Mouse (Mus musculus): Measurements from ENCODE around the gene Fuk. TPM values are rescaled to one million over a fixed set of nuclear protein-coding genes. Genes with fewer than 3 reads are reported as not detected.

Fuk gene
- polyA plus RNA-seq, 1 experiment = 12.9 TPM

- TF ChIP-seq POLR2A (IDR thresholded peaks at IDR 0.05; ENCODE audit: low read depth, low read length) (no peak), CTCF (IDR thresholded peaks at IDR 0.05; ENCODE audit: extremely low read depth, insufficient read depth, insufficient read length, insufficient replicate concordance) (no peak)
- H3K27ac ChIP-seq (ENCODE audit: insufficient read depth, low read length) = no peak overlapping the region
- H3K4me1 ChIP-seq (ENCODE audit: control insufficient read depth, insufficient read depth, insufficient read length) = no peaks in the 10 kb centered on the region
- peaks cover 10% of the 10 kb centered on the region; the same call in 1 of the 2 replicates for H3K36me3 ChIP-seq (ENCODE audit: control insufficient read depth, insufficient read depth, low read length)
- WGBS = 88% methylated on average over 10 of the region's 10 CpGs
- H3K4me3 ChIP-seq (ENCODE audit: extremely low read depth, insufficient read depth, insufficient read length) = no peak overlapping the region
- no peak for DNase-seq (ENCODE audit: low read depth in 1 of 2, low spot score in 2 of 2)
- H3K27me3 ChIP-seq (ENCODE audit: control insufficient read depth, insufficient read depth, low read length) = no peaks in the 10 kb centered on the region
Measured at GRCm38 (mm10) chr8:110894851-110895250, 7.4 kb downstream of the Fuk start.

- no peak for DNase-seq (ENCODE audit: low read depth in 1 of 2, low spot score in 2 of 2)
- Histone ChIP-seq H3K4me3 (ENCODE audit: extremely low read depth, insufficient read depth, insufficient read length) (no peak overlapping the region), H3K27ac (ENCODE audit: insufficient read depth, low read length) (no peak overlapping the region), H3K4me1 (ENCODE audit: control insufficient read depth, insufficient read depth, insufficient read length) (no peaks in the 10 kb centered on the region), H3K27me3 (ENCODE audit: control insufficient read depth, insufficient read depth, low read length) (no peaks in the 10 kb centered on the region), H3K36me3 (ENCODE audit: control insufficient read depth, insufficient read depth, low read length) (peaks cover 12% of the 10 kb centered on the region)
- no peak for TF ChIP-seq CTCF (IDR thresholded peaks at IDR 0.05; ENCODE audit: extremely low read depth, insufficient read depth, insufficient read length, insufficient replicate concordance)
- 100% methylated on average over 2 of the region's 2 CpGs for WGBS
Measured at GRCm38 (mm10) chr8:110892913-110893312, 9.4 kb downstream of the Fuk start.

GRCm38 (mm10) chr8:110892040-110892439 is 10.2 kb downstream of the Fuk start:
- Histone ChIP-seq H3K4me3 (ENCODE audit: extremely low read depth, insufficient read depth, insufficient read length) (no peak overlapping the region), H3K27me3 (ENCODE audit: control insufficient read depth, insufficient read depth, low read length) (no peaks in the 10 kb centered on the region), H3K4me1 (ENCODE audit: control insufficient read depth, insufficient read depth, insufficient read length) (no peaks in the 10 kb centered on the region), H3K36me3 (ENCODE audit: control insufficient read depth, insufficient read depth, low read length) (peaks cover 16% of the 10 kb centered on the region), H3K27ac (ENCODE audit: insufficient read depth, low read length) (no peak overlapping the region)
- WGBS = 93% methylated on average over 7 of the region's 7 CpGs
- DNase-seq (ENCODE audit: low read depth in 1 of 2, low spot score in 2 of 2) = no peak
- TF ChIP-seq POLR2A (IDR thresholded peaks at IDR 0.05; ENCODE audit: low read depth, low read length) = no peak

- no peaks in the 10 kb centered on the region for H3K27me3 ChIP-seq (ENCODE audit: control insufficient read depth, insufficient read depth, low read length)
- WGBS = 91% methylated on average over 12 of the region's 12 CpGs
- no peak overlapping the region for H3K27ac ChIP-seq (ENCODE audit: insufficient read depth, low read length)
- peaks cover 20% of the 10 kb centered on the region for H3K36me3 ChIP-seq (ENCODE audit: control insufficient read depth, insufficient read depth, low read length)
- no peak for DNase-seq (ENCODE audit: low read depth in 1 of 2, low spot score in 2 of 2)
- TF ChIP-seq CTCF (IDR thresholded peaks at IDR 0.05; ENCODE audit: extremely low read depth, insufficient read depth, insufficient read length, insufficient replicate concordance) (no peak), POLR2A (IDR thresholded peaks at IDR 0.05; ENCODE audit: low read depth, low read length) (no peak)
- H3K4me3 ChIP-seq (ENCODE audit: extremely low read depth, insufficient read depth, insufficient read length) = no peak overlapping the region
- H3K4me1 ChIP-seq (ENCODE audit: control insufficient read depth, insufficient read depth, insufficient read length) = no peaks in the 10 kb centered on the region
Measured at GRCm38 (mm10) chr8:110889904-110890470, 12.3 kb downstream of the Fuk start.

- Histone ChIP-seq H3K27me3 (ENCODE audit: control insufficient read depth, insufficient read depth, low read length) (no peaks in the 10 kb centered on the region), H3K36me3 (ENCODE audit: control insufficient read depth, insufficient read depth, low read length) (peaks cover 21% of the 10 kb centered on the region), H3K27ac (ENCODE audit: insufficient read depth, low read length) (no peak overlapping the region), H3K4me3 (ENCODE audit: extremely low read depth, insufficient read depth, insufficient read length) (no peak overlapping the region), H3K4me1 (ENCODE audit: control insufficient read depth, insufficient read depth, insufficient read length) (no peaks in the 10 kb centered on the region)
- DNase-seq (ENCODE audit: low read depth in 1 of 2, low spot score in 2 of 2) = no peak
- WGBS = 96% methylated on average over 16 of the region's 16 CpGs
- TF ChIP-seq CTCF (IDR thresholded peaks at IDR 0.05; ENCODE audit: extremely low read depth, insufficient read depth, insufficient read length, insufficient replicate concordance) = no peak
- TF ChIP-seq POLR2A (IDR thresholded peaks at IDR 0.05; ENCODE audit: low read depth, low read length) = no peak
Measured at GRCm38 (mm10) chr8:110888860-110889259, 13.4 kb downstream of the Fuk start.

- TF ChIP-seq CTCF (IDR thresholded peaks at IDR 0.05; ENCODE audit: extremely low read depth, insufficient read depth, insufficient read length, insufficient replicate concordance) (no peak), POLR2A (IDR thresholded peaks at IDR 0.05; ENCODE audit: low read depth, low read length) (no peak)
- no peak for DNase-seq (ENCODE audit: low read depth in 1 of 2, low spot score in 2 of 2)
- peaks cover 21% of the 10 kb centered on the region for H3K36me3 ChIP-seq (ENCODE audit: control insufficient read depth, insufficient read depth, low read length)
- 94% methylated on average over 8 of the region's 8 CpGs for WGBS
- H3K27me3 ChIP-seq (ENCODE audit: control insufficient read depth, insufficient read depth, low read length) = no peaks in the 10 kb centered on the region
- no peak overlapping the region for H3K4me3 ChIP-seq (ENCODE audit: extremely low read depth, insufficient read depth, insufficient read length)
- no peak overlapping the region for H3K27ac ChIP-seq (ENCODE audit: insufficient read depth, low read length)
- H3K4me1 ChIP-seq (ENCODE audit: control insufficient read depth, insufficient read depth, insufficient read length) = no peaks in the 10 kb centered on the region
Measured at GRCm38 (mm10) chr8:110888441-110888840, 13.8 kb downstream of the Fuk start.

GRCm38 (mm10) chr8:110887551-110887950 is 14.7 kb downstream of the Fuk start:
- Histone ChIP-seq H3K36me3 (ENCODE audit: control insufficient read depth, insufficient read depth, low read length) (peaks cover 28% of the 10 kb centered on the region), H3K4me3 (ENCODE audit: extremely low read depth, insufficient read depth, insufficient read length) (no peak overlapping the region), H3K27ac (ENCODE audit: insufficient read depth, low read length) (no peak overlapping the region), H3K27me3 (ENCODE audit: control insufficient read depth, insufficient read depth, low read length) (no peaks in the 10 kb centered on the region), H3K4me1 (ENCODE audit: control insufficient read depth, insufficient read depth, insufficient read length) (no peaks in the 10 kb centered on the region)
- WGBS = 92% methylated on average over 10 of the region's 10 CpGs
- no peak for DNase-seq (ENCODE audit: low read depth in 1 of 2, low spot score in 2 of 2)
- TF ChIP-seq CTCF (IDR thresholded peaks at IDR 0.05; ENCODE audit: extremely low read depth, insufficient read depth, insufficient read length, insufficient replicate concordance) = no peak
- TF ChIP-seq POLR2A (IDR thresholded peaks at IDR 0.05; ENCODE audit: low read depth, low read length) = no peak

Data from spleen, adult 2 months (tissue).